Mouse (Mus musculus) small intestine, adult 2 months (tissue): ENCODE measurements around the gene Rhbdf2. TPM values are rescaled to one million over a fixed set of nuclear protein-coding genes. Genes with fewer than 3 reads are reported as not detected.

Experiments
- H3K27ac ChIP-seq: fragments of 200-500 bp; 2 replicates; pipeline ENCODE4 v1.5.1; 2012; ENCODE audit warnings: low read depth, low read length, control low read depth, inconsistent platforms; ENCODE audit not compliant: insufficient read depth
- H3K27me3 ChIP-seq: fragments of 200-500 bp; 2 replicates; pipeline ENCODE4 v1.6.1; 2012; ENCODE audit warnings: mild to moderate bottlenecking, moderate library complexity, low read length, inconsistent platforms; ENCODE audit not compliant: control insufficient read depth, insufficient read depth
- H3K36me3 ChIP-seq: fragments of 200-500 bp; 2 replicates; pipeline ENCODE4 v1.6.1; 2012; ENCODE audit warnings: mild to moderate bottlenecking, low read length, control low read depth, inconsistent platforms; ENCODE audit not compliant: control insufficient read depth, insufficient read depth
- H3K4me1 ChIP-seq: fragments of 200-500 bp; 2 replicates; pipeline ENCODE4 v1.6.1; 2012; ENCODE audit warnings: low read length, inconsistent platforms, mixed read lengths; ENCODE audit not compliant: control insufficient read depth, insufficient read depth, insufficient read length
- H3K4me3 ChIP-seq: fragments of 200-500 bp; 2 replicates; pipeline ENCODE4 v1.5.1; 2012; ENCODE audit warnings: low read depth, mild to moderate bottlenecking, control low read depth, inconsistent platforms, low read length, moderate library complexity
- CTCF ChIP-seq: fragments of 200-500 bp; IDR thresholded peaks from 2 replicates; pipeline ENCODE4 v1.5.1; 2012; ENCODE audit warnings: low read depth, mild to moderate bottlenecking, control low read depth, inconsistent platforms, low read length, moderate library complexity, mixed read lengths; ENCODE audit not compliant: insufficient replicate concordance, insufficient read length; ENCODE audit errors: extremely low read depth
- POLR2A ChIP-seq: fragments of 200-500 bp; IDR thresholded peaks from 2 replicates; pipeline ENCODE4 v1.6.1; 2012; ENCODE audit warnings: low read depth, mild to moderate bottlenecking, control low read depth, inconsistent platforms, low read length, moderate library complexity
- WGBS: fragments of 180-500 bp; shearing (Covaris S2); methylation state at CpG from one replicate; pipeline ENCODE4 v1.1.7; 2018; 5-methylcytosine and 5-hydroxymethylcytosine counted together
- polyA plus RNA-seq: library from polyadenylated mRNA; depleted of rRNA; stranded (reverse); fragments of >200 nt; gene quantifications from 2 replicates; pipeline ENCODE4 v1.2.3, GENCODE M21; 2012

Gene Rhbdf2
- polyA plus RNA-seq, 1 experiment = 40.8 TPM

GRCm38 (mm10) chr11:116666566-116666965 lies 39.7 kb upstream of the Rhbdf2 start:
- H3K36me3 ChIP-seq = no peaks in the 10 kb centered on the region
- TF ChIP-seq POLR2A = no peak
- no peaks in the 10 kb centered on the region; the same call in 1 of the 2 replicates for H3K27me3 ChIP-seq
- WGBS = 64% methylated on average over 9 of the region's 9 CpGs
- H3K27ac ChIP-seq = no peak overlapping the region
- no peak overlapping the region for H3K4me3 ChIP-seq
- no peaks in the 10 kb centered on the region for H3K4me1 ChIP-seq

- no peak overlapping the region for H3K27ac ChIP-seq
- TF ChIP-seq CTCF = no peak
- no peak for TF ChIP-seq POLR2A
- H3K27me3 ChIP-seq = no peaks in the 10 kb centered on the region; the same call in 1 of the 2 replicates
- no peaks in the 10 kb centered on the region for H3K36me3 ChIP-seq
- WGBS = 83% methylated on average over 10 of the region's 10 CpGs
- H3K4me1 ChIP-seq = no peaks in the 10 kb centered on the region
- H3K4me3 ChIP-seq = no peak overlapping the region
Observed at GRCm38 (mm10) chr11:116665289-116665688, 38.5 kb upstream of the Rhbdf2 start.

- Histone ChIP-seq H3K4me3 (no peak overlapping the region), H3K4me1 (peaks cover 5% of the 10 kb centered on the region; the same call in 1 of the 2 replicates), H3K27me3 (no peaks in the 10 kb centered on the region; the same call in 1 of the 2 replicates), H3K27ac (no peak overlapping the region), H3K36me3 (no peaks in the 10 kb centered on the region)
- WGBS = 61% methylated on average over 8 of the region's 8 CpGs
- TF ChIP-seq CTCF (no peak), POLR2A (no peak)
Observed at GRCm38 (mm10) chr11:116661948-116662377, 35.1 kb upstream of the Rhbdf2 start.

GRCm38 (mm10) chr11:116661291-116661947 lies 34.6 kb upstream of the Rhbdf2 start:
- Histone ChIP-seq H3K4me3 (no peak overlapping the region), H3K27ac (no peak overlapping the region), H3K27me3 (no peaks in the 10 kb centered on the region; the same call in 1 of the 2 replicates), H3K36me3 (no peaks in the 10 kb centered on the region), H3K4me1 (peaks cover 5% of the 10 kb centered on the region; the same call in 1 of the 2 replicates)
- 54% methylated on average over 13 of the region's 13 CpGs for WGBS
- TF ChIP-seq CTCF = no peak

- H3K27ac ChIP-seq = no peak overlapping the region
- H3K4me3 ChIP-seq = no peak overlapping the region
- H3K36me3 ChIP-seq = no peaks in the 10 kb centered on the region
- 86% methylated on average over 9 of the region's 9 CpGs for WGBS
- no peaks in the 10 kb centered on the region; the same call in 1 of the 2 replicates for H3K27me3 ChIP-seq
- no peak for TF ChIP-seq CTCF
- TF ChIP-seq POLR2A = no peak
- peaks cover 5% of the 10 kb centered on the region; the same call in 1 of the 2 replicates for H3K4me1 ChIP-seq
Observed at GRCm38 (mm10) chr11:116660181-116660580, 33.4 kb upstream of the Rhbdf2 start.

GRCm38 (mm10) chr11:116659027-116659621 lies 32.3 kb upstream of the Rhbdf2 start:
- WGBS = 83% methylated on average over 15 of the region's 15 CpGs
- Histone ChIP-seq H3K27me3 (peaks cover 8% of the 10 kb centered on the region), H3K4me3 (no peak overlapping the region), H3K4me1 (peaks cover 7% of the 10 kb centered on the region; the same call in 1 of the 2 replicates), H3K36me3 (no peaks in the 10 kb centered on the region), H3K27ac (no peak overlapping the region)
- no peak for TF ChIP-seq CTCF
- no peak for TF ChIP-seq POLR2A

GRCm38 (mm10) chr11:116658238-116658637 lies 31.4 kb upstream of the Rhbdf2 start:
- TF ChIP-seq POLR2A (no peak), CTCF (no peak)
- Histone ChIP-seq H3K27ac (no peak overlapping the region; the same call in 1 of the 2 replicates), H3K4me3 (no peak overlapping the region), H3K27me3 (peaks cover 17% of the 10 kb centered on the region), H3K36me3 (no peaks in the 10 kb centered on the region), H3K4me1 (peaks cover 12% of the 10 kb centered on the region)
- 67% methylated on average over 10 of the region's 10 CpGs for WGBS
